Mouse (Mus musculus) common myeloid progenitor, adult 5-6 weeks (primary cell): ENCODE data around the gene Tnf. TPM values are rescaled to one million over a fixed set of nuclear protein-coding genes. Genes with fewer than 3 reads are reported as not detected.

ENCODE experiments used
- ATAC-seq: replicated peaks from 2 replicates; pipeline ENCODE4 v1.8.0; 2016; ENCODE audit warnings: low read depth, mild to moderate bottlenecking, moderate TSS enrichment, inconsistent platforms; ENCODE audit not compliant: poor library complexity, severe bottlenecking
- total RNA-seq: library from RNA; stranded (forward); fragments of 200-1000, 187-1606 nt; gene quantifications from 2 replicates; pipeline ENCODE4 v1.2.3, GENCODE M21; 2017

The Tnf gene
- total RNA-seq, 1 experiment from 2014 or later = 9.4 TPM

GRCm38 (mm10) chr17:35202442-35202841 lies 635 bp upstream of the Tnf start:
- no peak for ATAC-seq

GRCm38 (mm10) chr17:35201128-35201527 lies 679 bp downstream of the Tnf start:
- no peak for ATAC-seq

GRCm38 (mm10) chr17:35200398-35200797 lies 1.4 kb downstream of the Tnf start:
- ATAC-seq = peak; percentile 77

GRCm38 (mm10) chr17:35198946-35199345 lies 2.9 kb downstream of the Tnf start:
- no peak for ATAC-seq

- ATAC-seq = no peak
These were observed 3.8 kb downstream of the Tnf start for GRCm38 (mm10) chr17:35198029-35198428.

- no peak for ATAC-seq
These were observed 4.7 kb downstream of the Tnf start for GRCm38 (mm10) chr17:35197126-35197525.

- no peak for ATAC-seq
These were observed 5.5 kb downstream of the Tnf start for GRCm38 (mm10) chr17:35196321-35196641.

GRCm38 (mm10) chr17:35195631-35196320 lies 6.0 kb downstream of the Tnf start:
- peak; percentile 75 for ATAC-seq

- no peak for ATAC-seq
These were observed 6.8 kb downstream of the Tnf start for GRCm38 (mm10) chr17:35194844-35195630.

GRCm38 (mm10) chr17:35193881-35194843 lies 7.6 kb downstream of the Tnf start, which contains the start of gene Ltb:
Gene Ltb (plus strand): TSS chr17:35194439.
- no peak for ATAC-seq

- ATAC-seq = 0 out of 2 replicates have a peak, but pooled peaks have one; percentile 15
These were observed 8.9 kb downstream of the Tnf start for GRCm38 (mm10) chr17:35192924-35193323.

- no peak for ATAC-seq
These were observed 10.1 kb downstream of the Tnf start for GRCm38 (mm10) chr17:35191723-35192122.

GRCm38 (mm10) chr17:35190096-35190495 lies 11.7 kb downstream of the Tnf start:
- peak; percentile 20 for ATAC-seq

- peak; percentile 50 for ATAC-seq
These were observed 12.6 kb downstream of the Tnf start for GRCm38 (mm10) chr17:35189186-35189585.

- ATAC-seq = peak; percentile 3; the same call in 1 of the 2 replicates
These were observed 13.7 kb downstream of the Tnf start, which contains the start of gene Lst1 for GRCm38 (mm10) chr17:35187959-35188610. Gene Lst1 (minus strand): TSS chr17:35188439.

- ATAC-seq = no peak
These were observed 14.5 kb downstream of the Tnf start for GRCm38 (mm10) chr17:35187345-35187744.

- ATAC-seq = peak; percentile 39
These were observed 15.1 kb downstream of the Tnf start for GRCm38 (mm10) chr17:35186681-35187080.

GRCm38 (mm10) chr17:35185639-35186611 lies 15.9 kb downstream of the Tnf start:
- ATAC-seq = peak; percentile 54

- no peak for ATAC-seq
These were observed 21.7 kb downstream of the Tnf start for GRCm38 (mm10) chr17:35180093-35180492.
